Mouse (Mus musculus): ENCODE data around the gene Fto. TPM values are rescaled to one million over a fixed set of nuclear protein-coding genes. Genes with fewer than 3 reads are reported as not detected.

Gene Fto
- polyA plus RNA-seq, 1 experiment from 2014 or later = 16.4 TPM

- WGBS (ENCODE audit: insufficient replicate concordance) = 55% methylated on average over 5 of the region's 5 CpGs
- Histone ChIP-seq H3K27ac (no peak overlapping the region), H3K4me2 (no peak overlapping the region), H3K36me3 (no peaks in the 10 kb centered on the region), H3K9ac (no peak overlapping the region), H3K4me1 (replicated peaks) (peaks cover 12% of the 10 kb centered on the region; the same call in 1 of the 2 replicates), H3K4me3 (replicated peaks) (no peak overlapping the region), H3K9me3 (replicated peaks) (no peaks in the 10 kb centered on the region), H3K27me3 (peaks cover 11% of the 10 kb centered on the region)
- ATAC-seq (ENCODE audit: low read depth) (0 out of 2 replicates have a peak, but pooled peaks have one; percentile 26), DNase-seq (no peak)
Observed at GRCm38 (mm10) chr8:91706533-91706932, 393.2 kb downstream of the Fto start.

- ATAC-seq (ENCODE audit: low read depth) = no peak
- Histone ChIP-seq H3K27ac (no peak overlapping the region), H3K4me3 (replicated peaks) (no peak overlapping the region), H3K36me3 (no peaks in the 10 kb centered on the region), H3K4me1 (replicated peaks) (peaks cover 28% of the 10 kb centered on the region), H3K4me2 (no peak overlapping the region), H3K27me3 (peaks cover 30% of the 10 kb centered on the region), H3K9me3 (replicated peaks) (no peaks in the 10 kb centered on the region), H3K9ac (no peak overlapping the region)
- 68% methylated on average over 7 of the region's 7 CpGs for WGBS (ENCODE audit: insufficient replicate concordance)
- no peak for DNase-seq
Observed at GRCm38 (mm10) chr8:91708661-91709060, 395.3 kb downstream of the Fto start.

GRCm38 (mm10) chr8:91709768-91710167 is 396.4 kb downstream of the Fto start:
- no peaks in the 10 kb centered on the region for H3K9me3 ChIP-seq (replicated peaks)
- H3K4me2 ChIP-seq = peak overlapping the region; percentile 28; the same call in 1 of the 2 replicates
- 34% methylated on average over 7 of the region's 7 CpGs for WGBS (ENCODE audit: insufficient replicate concordance)
- no peak for ATAC-seq (ENCODE audit: low read depth)
- no peak overlapping the region for H3K27ac ChIP-seq
- DNase-seq = no peak
- H3K4me1 ChIP-seq (replicated peaks) = peaks cover 36% of the 10 kb centered on the region
- H3K9ac ChIP-seq = no peak overlapping the region
- no peak overlapping the region for H3K4me3 ChIP-seq (replicated peaks)
- H3K36me3 ChIP-seq = no peaks in the 10 kb centered on the region
- H3K27me3 ChIP-seq = peaks cover 39% of the 10 kb centered on the region

GRCm38 (mm10) chr8:91711202-91711601 is 397.9 kb downstream of the Fto start:
- ATAC-seq (ENCODE audit: low read depth) = no peak

GRCm38 (mm10) chr8:91711981-91712598 is 398.8 kb downstream of the Fto start:
- 24% methylated on average over 6 of the region's 6 CpGs for WGBS (ENCODE audit: insufficient replicate concordance)
- no peak overlapping the region for H3K9ac ChIP-seq
- H3K9me3 ChIP-seq (replicated peaks) = no peaks in the 10 kb centered on the region
- H3K4me2 ChIP-seq = 0 out of 2 replicates have a peak overlapping the region, but pooled peaks have one; percentile 63
- no peak for DNase-seq
- H3K36me3 ChIP-seq = no peaks in the 10 kb centered on the region
- peaks cover 40% of the 10 kb centered on the region for H3K27me3 ChIP-seq
- peaks cover 45% of the 10 kb centered on the region for H3K4me1 ChIP-seq (replicated peaks)
- ATAC-seq (ENCODE audit: low read depth) = no peak
- no peak overlapping the region for H3K4me3 ChIP-seq (replicated peaks)
- no peak overlapping the region for H3K27ac ChIP-seq

More at GRCm38 (mm10) chr8:91711202-91711601, 397.9 kb downstream of the Fto start:
- Histone ChIP-seq H3K4me1 (replicated peaks) (peaks cover 45% of the 10 kb centered on the region), H3K9me3 (replicated peaks) (no peaks in the 10 kb centered on the region), H3K27ac (no peak overlapping the region), H3K36me3 (no peaks in the 10 kb centered on the region), H3K27me3 (peaks cover 40% of the 10 kb centered on the region), H3K9ac (no peak overlapping the region), H3K4me3 (replicated peaks) (no peak overlapping the region), H3K4me2 (no peak overlapping the region)
- DNase-seq = no peak
- 49% methylated on average over 6 of the region's 6 CpGs for WGBS (ENCODE audit: insufficient replicate concordance)

- Histone ChIP-seq H3K27me3 (peaks cover 40% of the 10 kb centered on the region), H3K9me3 (replicated peaks) (no peaks in the 10 kb centered on the region), H3K36me3 (no peaks in the 10 kb centered on the region), H3K4me2 (peak overlapping the region; percentile 63), H3K4me3 (replicated peaks) (peak overlapping the region; percentile 29), H3K9ac (no peak overlapping the region), H3K4me1 (replicated peaks) (peaks cover 45% of the 10 kb centered on the region), H3K27ac (no peak overlapping the region)
- ATAC-seq (ENCODE audit: low read depth) = no peak
- WGBS (ENCODE audit: insufficient replicate concordance) = 6% methylated on average over 31 of the region's 31 CpGs
- no peak for DNase-seq
Observed at GRCm38 (mm10) chr8:91712731-91713569, 399.6 kb downstream of the Fto start.

GRCm38 (mm10) chr8:91713677-91714312 is 400.5 kb downstream of the Fto start:
- H3K4me2 ChIP-seq = peak overlapping the region; percentile 63
- peak overlapping the region; percentile 29 for H3K4me3 ChIP-seq (replicated peaks)
- H3K27me3 ChIP-seq = peaks cover 40% of the 10 kb centered on the region
- no peak overlapping the region for H3K9ac ChIP-seq
- no peaks in the 10 kb centered on the region for H3K9me3 ChIP-seq (replicated peaks)
- H3K4me1 ChIP-seq (replicated peaks) = peaks cover 45% of the 10 kb centered on the region
- H3K36me3 ChIP-seq = no peaks in the 10 kb centered on the region
- DNase-seq (no peak), ATAC-seq (ENCODE audit: low read depth) (no peak)
- 15% methylated on average over 12 of the region's 12 CpGs for WGBS (ENCODE audit: insufficient replicate concordance)
- no peak overlapping the region for H3K27ac ChIP-seq

GRCm38 (mm10) chr8:91714733-91715132 is 401.4 kb downstream of the Fto start:
- Histone ChIP-seq H3K4me2 (no peak overlapping the region), H3K27ac (no peak overlapping the region), H3K4me1 (replicated peaks) (peaks cover 44% of the 10 kb centered on the region), H3K36me3 (no peaks in the 10 kb centered on the region), H3K9ac (no peak overlapping the region), H3K27me3 (peaks cover 40% of the 10 kb centered on the region), H3K4me3 (replicated peaks) (no peak overlapping the region), H3K9me3 (replicated peaks) (no peaks in the 10 kb centered on the region)
- WGBS (ENCODE audit: insufficient replicate concordance) = 73% methylated on average over 7 of the region's 7 CpGs
- ATAC-seq (ENCODE audit: low read depth) (no peak), DNase-seq (no peak)

- DNase-seq = no peak
- Histone ChIP-seq H3K4me1 (replicated peaks) (peaks cover 36% of the 10 kb centered on the region), H3K9me3 (replicated peaks) (no peaks in the 10 kb centered on the region), H3K27ac (no peak overlapping the region), H3K4me3 (replicated peaks) (no peak overlapping the region), H3K9ac (no peak overlapping the region), H3K36me3 (no peaks in the 10 kb centered on the region), H3K4me2 (no peak overlapping the region), H3K27me3 (peaks cover 37% of the 10 kb centered on the region)
- WGBS (ENCODE audit: insufficient replicate concordance) = 32% methylated on average over 8 of the region's 8 CpGs
- no peak for ATAC-seq (ENCODE audit: low read depth)
Observed at GRCm38 (mm10) chr8:91715387-91716085, 402.2 kb downstream of the Fto start.

Measured in liver, embryonic 13.5 days (tissue).